Mouse (Mus musculus): Measurements from ENCODE around the gene Ggps1. TPM values are rescaled to one million over a fixed set of nuclear protein-coding genes. Genes with fewer than 3 reads are reported as not detected.

Gene Ggps1
- polyA plus RNA-seq (2015; fragmentation: Nextera tagmentation; extraction: Ambion mirVana): 73.4 and 83.1 TPM in 2 replicates

DNA sequence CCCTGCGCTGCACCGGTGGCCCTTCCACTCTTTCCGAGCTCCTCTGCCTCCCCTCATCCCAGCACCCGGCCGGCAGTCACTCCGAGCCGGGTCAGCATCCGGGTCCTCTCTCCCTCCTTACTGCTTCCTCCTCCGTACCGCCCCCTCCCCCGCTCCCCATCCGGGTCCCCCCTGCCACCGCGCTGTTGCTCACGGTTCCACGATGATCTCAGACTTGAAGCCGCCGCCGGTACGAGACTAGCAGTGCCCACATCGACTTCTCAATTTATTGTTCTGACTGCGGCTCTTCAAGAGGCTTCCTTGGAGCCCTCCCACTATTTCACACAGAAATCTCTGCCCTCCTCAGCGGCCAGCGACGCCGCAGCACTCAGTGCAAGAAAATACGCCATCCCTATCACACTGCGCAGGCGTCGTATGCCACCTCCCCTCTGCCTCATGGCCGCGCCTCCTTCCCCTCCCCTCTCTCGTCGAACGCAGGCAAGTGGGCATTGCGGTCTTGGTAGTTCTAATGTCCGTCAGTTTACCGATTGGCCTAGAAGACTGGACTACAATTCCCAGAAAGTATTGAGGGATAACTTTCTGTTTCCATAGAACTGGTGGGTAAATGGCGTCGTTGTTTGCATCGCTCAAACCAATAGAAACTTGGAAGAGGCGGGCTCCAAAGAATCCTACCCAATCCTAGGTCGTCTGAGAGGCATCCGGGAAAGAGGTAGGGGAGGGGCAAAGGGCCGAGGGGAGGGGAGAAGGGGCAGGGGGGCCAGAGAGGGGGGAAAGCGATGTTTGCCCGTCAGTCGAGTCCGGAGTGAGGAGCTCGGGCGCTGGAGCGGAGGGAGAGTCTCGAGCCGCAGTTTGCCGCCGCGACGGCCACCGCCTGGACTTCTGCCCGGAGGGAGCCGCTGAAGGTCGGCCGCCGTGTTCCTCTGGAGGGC lies at the start of gene Ggps1, which contains the start of gene Arid4b:
TSS of gene Ggps1 (minus strand) at position 476 of the 929 bp plus-strand sequence.
TSS of gene Arid4b (plus strand) at position 220 of the 929 bp plus-strand sequence.
- WGBS: under 1% methylated on average over 63 of the region's 64 CpGs

GRCm38 (mm10) chr13:14111146-14111545 lies 47.9 kb upstream of the Ggps1 start:
- 83% methylated on average over 1 of the region's 1 CpGs for WGBS
- Histone ChIP-seq H3K27me3 (no peaks in the 10 kb centered on the region), H3K27ac (replicated peaks) (no peak overlapping the region), H3K9me3 (no peaks in the 10 kb centered on the region), H3K36me3 (no peaks in the 10 kb centered on the region), H3K4me2 (no peak overlapping the region), H3K4me1 (replicated peaks) (peaks cover 26% of the 10 kb centered on the region), H3K9ac (no peak overlapping the region), H3K4me3 (no peak overlapping the region)
- ATAC-seq (ENCODE audit: low read depth): no peak

More for the DNA sequence above, at the start of gene Ggps1, which contains the start of gene Arid4b:
- H3K4me1 ChIP-seq (replicated peaks): peaks cover 52% of the 10 kb centered on the region
- no peaks in the 10 kb centered on the region for H3K9me3 ChIP-seq
- H3K4me3 ChIP-seq: peak within 1 kb of the TSS; percentile 98
- peaks cover 12% of the 10 kb centered on the region; the same call in 1 of the 2 replicates for H3K36me3 ChIP-seq
- no peaks in the 10 kb centered on the region for H3K27me3 ChIP-seq
- peak; percentile 98 for ATAC-seq (ENCODE audit: low read depth)
- peak within 1 kb of the TSS; percentile 98 for H3K27ac ChIP-seq (replicated peaks)
- peak within 1 kb of the TSS; percentile 99 for H3K9ac ChIP-seq
- peak within 1 kb of the TSS; percentile 93 for H3K4me2 ChIP-seq

- no peak for ATAC-seq (ENCODE audit: low read depth)
- Histone ChIP-seq H3K9me3 (no peaks in the 10 kb centered on the region), H3K4me1 (replicated peaks) (peaks cover 26% of the 10 kb centered on the region), H3K27ac (replicated peaks) (no peak overlapping the region), H3K4me2 (no peak overlapping the region), H3K27me3 (no peaks in the 10 kb centered on the region), H3K9ac (no peak overlapping the region), H3K36me3 (no peaks in the 10 kb centered on the region), H3K4me3 (no peak overlapping the region)
- WGBS: 66% methylated on average over 2 of the region's 2 CpGs
These were observed 47.0 kb upstream of the Ggps1 start for GRCm38 (mm10) chr13:14110154-14110873.

DNA sequence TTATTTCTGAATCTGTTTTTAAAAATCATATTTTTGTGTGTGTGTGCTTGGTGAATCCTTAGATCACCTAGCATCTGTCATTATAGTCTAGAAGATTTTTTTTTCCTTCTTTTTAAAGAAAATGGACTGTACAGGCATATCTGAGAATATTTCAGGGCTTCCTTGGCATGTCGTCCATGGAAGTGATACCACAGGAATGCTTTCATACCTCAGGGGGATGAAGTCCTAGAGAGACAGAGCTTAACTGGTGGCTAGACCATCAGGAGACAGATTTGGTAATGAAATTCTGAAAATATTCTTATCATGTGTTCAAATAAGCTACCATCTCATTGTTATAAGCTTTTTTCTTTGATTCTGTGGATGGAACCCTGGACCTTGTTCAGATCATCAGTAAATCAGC lies 39.7 kb upstream of the Ggps1 start:
- no peaks in the 10 kb centered on the region for H3K36me3 ChIP-seq
- H3K4me1 ChIP-seq (replicated peaks): no peaks in the 10 kb centered on the region
- no peak overlapping the region for H3K4me3 ChIP-seq
- no peak for ATAC-seq (ENCODE audit: low read depth)
- H3K4me2 ChIP-seq: no peak overlapping the region
- H3K27me3 ChIP-seq: no peaks in the 10 kb centered on the region
- no peak overlapping the region for H3K9ac ChIP-seq
- 68% methylated on average over 1 of the region's 1 CpGs for WGBS
- no peak overlapping the region for H3K27ac ChIP-seq (replicated peaks)
- no peaks in the 10 kb centered on the region for H3K9me3 ChIP-seq

GRCm38 (mm10) chr13:14088669-14089068 lies 25.4 kb upstream of the Ggps1 start:
- Histone ChIP-seq H3K9me3 (no peaks in the 10 kb centered on the region; the same call in 1 of the 2 replicates), H3K4me3 (no peak overlapping the region), H3K36me3 (no peaks in the 10 kb centered on the region), H3K9ac (no peak overlapping the region), H3K27ac (replicated peaks) (no peak overlapping the region), H3K4me1 (replicated peaks) (no peaks in the 10 kb centered on the region), H3K27me3 (no peaks in the 10 kb centered on the region), H3K4me2 (no peak overlapping the region)
- WGBS: 97% methylated on average over 1 of the region's 1 CpGs
- ATAC-seq (ENCODE audit: low read depth): no peak

- ATAC-seq (ENCODE audit: low read depth): no peak
- WGBS: 90% methylated on average over 1 of the region's 1 CpGs
- Histone ChIP-seq H3K36me3 (no peaks in the 10 kb centered on the region), H3K4me3 (no peak overlapping the region), H3K27me3 (no peaks in the 10 kb centered on the region), H3K4me1 (replicated peaks) (no peaks in the 10 kb centered on the region), H3K9ac (no peak overlapping the region), H3K4me2 (no peak overlapping the region), H3K9me3 (no peaks in the 10 kb centered on the region), H3K27ac (replicated peaks) (no peak overlapping the region)
These were observed 12.0 kb upstream of the Ggps1 start for GRCm38 (mm10) chr13:14075326-14075725.

- WGBS: 97% methylated on average over 1 of the region's 1 CpGs
- Histone ChIP-seq H3K36me3 (no peaks in the 10 kb centered on the region), H3K4me1 (replicated peaks) (peaks cover 4% of the 10 kb centered on the region; the same call in 1 of the 2 replicates), H3K27me3 (no peaks in the 10 kb centered on the region), H3K9ac (no peak overlapping the region), H3K9me3 (no peaks in the 10 kb centered on the region), H3K4me2 (no peak overlapping the region), H3K27ac (replicated peaks) (no peak overlapping the region), H3K4me3 (no peak overlapping the region)
- no peak for ATAC-seq (ENCODE audit: low read depth)
These were observed 11.1 kb upstream of the Ggps1 start for GRCm38 (mm10) chr13:14074371-14074770.

DNA sequence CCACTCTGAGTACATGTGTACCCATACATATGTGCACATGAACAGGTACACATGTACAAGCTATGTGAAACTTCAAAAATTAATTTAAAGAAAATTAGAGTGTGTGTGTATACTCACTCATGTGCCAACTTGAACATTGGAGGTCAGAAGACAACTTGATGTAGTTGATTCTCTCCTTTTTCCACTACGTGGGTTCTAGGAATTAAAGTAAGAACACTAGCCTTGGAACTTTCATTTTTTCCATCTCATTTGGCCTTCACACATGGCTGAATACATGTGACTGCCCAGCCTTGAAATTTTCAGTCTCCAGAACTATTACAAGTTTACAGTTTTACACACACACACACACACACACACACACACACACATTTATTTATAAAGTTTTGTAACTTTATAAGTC lies 6.0 kb upstream of the Ggps1 start:
- Histone ChIP-seq H3K4me2 (no peak overlapping the region), H3K4me1 (replicated peaks) (peaks cover 39% of the 10 kb centered on the region), H3K4me3 (no peak overlapping the region), H3K36me3 (peaks cover 10% of the 10 kb centered on the region; the same call in 1 of the 2 replicates), H3K9me3 (no peaks in the 10 kb centered on the region), H3K27ac (replicated peaks) (no peak overlapping the region), H3K9ac (no peak overlapping the region), H3K27me3 (no peaks in the 10 kb centered on the region)
- no peak for ATAC-seq (ENCODE audit: low read depth)
- 81% methylated on average over 1 of the region's 1 CpGs for WGBS

- Histone ChIP-seq H3K4me3 (no peak overlapping the region), H3K36me3 (peaks cover 10% of the 10 kb centered on the region; the same call in 1 of the 2 replicates), H3K9ac (no peak overlapping the region), H3K27ac (replicated peaks) (no peak overlapping the region), H3K4me2 (no peak overlapping the region), H3K9me3 (no peaks in the 10 kb centered on the region), H3K27me3 (no peaks in the 10 kb centered on the region), H3K4me1 (replicated peaks) (peaks cover 39% of the 10 kb centered on the region)
- no peak for ATAC-seq (ENCODE audit: low read depth)
These were observed 4.7 kb upstream of the Ggps1 start for GRCm38 (mm10) chr13:14068035-14068434.

DNA sequence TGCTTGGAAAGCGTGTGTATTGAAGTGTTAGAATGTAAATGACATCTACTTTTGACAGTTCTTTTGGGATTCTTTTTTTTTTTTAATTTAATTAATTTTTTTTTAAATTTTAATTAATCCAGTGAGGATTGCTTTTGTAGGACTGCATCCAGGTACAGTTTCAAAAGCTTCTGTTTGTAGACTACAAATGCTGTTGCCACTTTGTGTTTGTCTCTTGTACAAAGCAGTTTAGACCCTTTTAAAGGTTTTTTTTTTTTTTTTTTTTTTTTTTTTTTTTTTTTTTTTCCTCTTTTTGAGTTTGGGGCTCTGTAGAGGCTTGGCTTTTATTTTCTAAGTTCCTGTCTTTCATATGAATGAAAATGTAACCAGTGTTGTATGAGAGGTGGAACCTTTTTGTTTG lies 2.4 kb upstream of the Ggps1 start:
- H3K36me3 ChIP-seq: peaks cover 10% of the 10 kb centered on the region; the same call in 1 of the 2 replicates
- peaks cover 56% of the 10 kb centered on the region for H3K4me1 ChIP-seq (replicated peaks)
- H3K4me2 ChIP-seq: peak overlapping the region; percentile 78; the same call in 1 of the 2 replicates
- H3K4me3 ChIP-seq: no peak overlapping the region
- WGBS: 93% methylated on average over 1 of the region's 1 CpGs
- H3K9me3 ChIP-seq: no peaks in the 10 kb centered on the region
- H3K9ac ChIP-seq: no peak overlapping the region
- no peak for ATAC-seq (ENCODE audit: low read depth)
- H3K27me3 ChIP-seq: no peaks in the 10 kb centered on the region
- H3K27ac ChIP-seq (replicated peaks): no peak overlapping the region

- H3K27ac ChIP-seq (replicated peaks): peak overlapping the region; percentile 98; the same call in 1 of the 2 replicates
- ATAC-seq (ENCODE audit: low read depth): no peak
These were observed 1.7 kb upstream of the Ggps1 start for GRCm38 (mm10) chr13:14065028-14065380.

More at GRCm38 (mm10) chr13:14065028-14065380, 1.7 kb upstream of the Ggps1 start:
- Histone ChIP-seq H3K4me1 (replicated peaks) (peaks cover 62% of the 10 kb centered on the region), H3K4me2 (peak overlapping the region; percentile 78), H3K9me3 (no peaks in the 10 kb centered on the region), H3K27me3 (no peaks in the 10 kb centered on the region), H3K9ac (peak overlapping the region; percentile 99), H3K4me3 (peak overlapping the region; percentile 98), H3K36me3 (peaks cover 12% of the 10 kb centered on the region; the same call in 1 of the 2 replicates)
- WGBS: 15% methylated on average over 9 of the region's 9 CpGs

Measured in neural tube, embryonic 13.5 days (tissue).